Mouse (Mus musculus): ENCODE results near the gene 2510009E07Rik.

2510009E07Rik gene

GRCm38 (mm10) chr16:21636156-21636853, 58.2 kb downstream of the 2510009E07Rik start:
- DNase-seq (ENCODE audit: low spot score), result no peak

- DNase-seq (ENCODE audit: low spot score), result no peak
These were observed 60.0 kb downstream of the 2510009E07Rik start for GRCm38 (mm10) chr16:21634460-21634859.

- DNase-seq (ENCODE audit: low spot score), result no peak
These were observed 62.6 kb downstream of the 2510009E07Rik start for GRCm38 (mm10) chr16:21631815-21632222.

GRCm38 (mm10) chr16:21630614-21631013, 63.9 kb downstream of the 2510009E07Rik start:
- no peak for DNase-seq (ENCODE audit: low spot score)

GRCm38 (mm10) chr16:21628061-21628591, 66.3 kb downstream of the 2510009E07Rik start:
- DNase-seq (ENCODE audit: low spot score), result no peak

GRCm38 (mm10) chr16:21627248-21627647, 67.2 kb downstream of the 2510009E07Rik start:
- DNase-seq (ENCODE audit: low spot score), result no peak

GRCm38 (mm10) chr16:21625784-21626634, 68.5 kb downstream of the 2510009E07Rik start:
- no peak for DNase-seq (ENCODE audit: low spot score)

- no peak for DNase-seq (ENCODE audit: low spot score)
These were observed 73.8 kb downstream of the 2510009E07Rik start for GRCm38 (mm10) chr16:21620630-21621029.

GRCm38 (mm10) chr16:21615802-21616201, 78.7 kb downstream of the 2510009E07Rik start:
- DNase-seq (ENCODE audit: low spot score), result no peak

GRCm38 (mm10) chr16:21610473-21610872, 84.0 kb downstream of the 2510009E07Rik start:
- DNase-seq (ENCODE audit: low spot score), result no peak

GRCm38 (mm10) chr16:21608176-21608865, 86.1 kb downstream of the 2510009E07Rik start:
- no peak for DNase-seq (ENCODE audit: low spot score)

GRCm38 (mm10) chr16:21607651-21608040, 86.8 kb downstream of the 2510009E07Rik start:
- DNase-seq (ENCODE audit: low spot score), result no peak

- no peak for DNase-seq (ENCODE audit: low spot score)
These were observed 87.3 kb downstream of the 2510009E07Rik start for GRCm38 (mm10) chr16:21607021-21607650.

GRCm38 (mm10) chr16:21606249-21607020, 88.0 kb downstream of the 2510009E07Rik start:
- DNase-seq (ENCODE audit: low spot score), result no peak

- DNase-seq (ENCODE audit: low spot score), result no peak
These were observed 90.1 kb downstream of the 2510009E07Rik start for GRCm38 (mm10) chr16:21604354-21604753.
